Mouse (Mus musculus): ENCODE measurements around the gene Fam53b. TPM values are rescaled to one million over a fixed set of nuclear protein-coding genes. Genes with fewer than 3 reads are reported as not detected.

Fam53b gene
- polyA plus RNA-seq, 1 experiment from 2014 or later, result 33.8 TPM

DNA sequence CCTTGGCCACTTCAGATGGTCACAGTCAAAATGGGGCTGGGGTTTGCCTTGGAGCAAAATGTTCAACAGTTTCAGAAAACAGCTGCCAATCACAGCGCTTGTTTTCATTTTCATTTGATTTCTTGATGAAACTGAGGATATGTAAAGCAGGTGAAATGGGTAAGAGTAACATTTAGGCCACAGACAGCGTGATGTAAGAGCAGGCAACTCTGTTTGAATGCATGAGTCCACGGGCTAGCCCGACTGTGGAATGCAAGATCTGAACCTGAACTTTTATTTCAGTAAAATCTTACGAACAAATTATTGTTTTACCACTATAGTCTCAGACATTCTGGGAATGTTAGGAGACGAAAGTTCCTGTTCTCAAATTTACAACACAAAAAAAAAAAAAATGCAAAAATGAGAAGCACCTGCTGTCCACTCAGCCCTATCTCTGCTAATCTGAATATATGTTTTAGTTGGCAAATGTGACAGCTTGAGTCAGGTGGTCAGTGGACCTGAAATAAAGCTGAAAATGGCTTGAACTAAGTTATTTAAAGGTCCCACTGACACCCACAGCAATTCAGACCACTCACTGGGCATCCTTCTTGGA is 53.0 kb downstream of the Fam53b start:
- WGBS, result 87% methylated on average over 6 of the region's 6 CpGs
- no peaks in the 10 kb centered on the region for H3K9me3 ChIP-seq
- H3K4me2 ChIP-seq, result no peak overlapping the region
- H3K27me3 ChIP-seq, result no peaks in the 10 kb centered on the region
- H3K4me1 ChIP-seq, result peaks cover under 1% of the 10 kb centered on the region; the same call in 1 of the 2 replicates
- no peak overlapping the region for H3K4me3 ChIP-seq
- no peak for ATAC-seq (ENCODE audit: borderline replicate concordance, extremely low read depth, low FRiP score, low TSS enrichment)
- no peak overlapping the region for H3K9ac ChIP-seq
- no peak overlapping the region for H3K27ac ChIP-seq
- H3K36me3 ChIP-seq, result peaks cover 25% of the 10 kb centered on the region

DNA sequence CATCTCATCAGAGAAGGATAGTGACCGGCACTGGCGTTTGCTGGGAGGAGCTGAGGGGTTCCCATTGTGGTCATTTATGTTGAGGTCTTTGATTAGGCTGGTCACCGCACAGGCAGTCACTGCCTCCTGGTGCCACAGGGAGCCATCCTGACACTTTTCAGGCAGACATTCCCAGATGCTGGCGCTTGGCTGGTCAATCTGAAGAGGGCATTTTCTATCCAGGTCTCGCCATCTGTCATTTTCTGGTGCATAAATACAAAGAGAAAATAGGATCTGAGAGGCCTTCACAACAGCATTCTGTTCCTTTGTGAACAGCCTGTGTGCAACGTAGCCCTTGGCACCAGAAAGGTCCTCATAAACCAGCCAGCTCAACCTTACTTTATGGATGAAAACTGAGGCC is 53.8 kb downstream of the Fam53b start:
- peaks cover 1% of the 10 kb centered on the region; the same call in 1 of the 2 replicates for H3K4me1 ChIP-seq
- H3K36me3 ChIP-seq, result peaks cover 25% of the 10 kb centered on the region
- WGBS, result 95% methylated on average over 6 of the region's 6 CpGs

DNA sequence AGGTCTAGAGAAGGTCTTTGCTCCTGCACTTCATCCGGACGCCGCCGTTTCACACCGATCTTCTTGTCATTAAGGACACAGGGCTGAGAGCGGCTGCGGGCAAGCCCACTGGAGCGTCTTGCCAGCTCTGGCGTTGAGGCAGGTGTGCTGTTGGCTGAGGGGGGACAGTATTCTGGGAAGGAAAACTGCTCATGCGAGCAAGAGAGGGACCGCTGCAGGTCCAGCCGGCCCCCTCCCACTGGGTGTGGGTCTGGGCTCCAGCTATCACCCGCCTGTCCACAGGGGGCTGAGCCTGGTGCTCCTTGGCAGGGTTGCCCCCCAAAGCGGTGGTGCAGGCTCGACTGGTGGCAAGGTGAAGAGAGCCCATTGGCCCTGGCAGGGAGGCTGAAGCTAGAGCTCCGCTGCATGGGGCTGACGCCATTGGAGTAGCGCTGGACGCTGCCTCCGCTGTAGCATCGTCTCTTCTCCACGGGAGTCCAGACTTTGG is 54.2 kb downstream of the Fam53b start:
- ATAC-seq (ENCODE audit: borderline replicate concordance, extremely low read depth, low FRiP score, low TSS enrichment), result no peak

More for the DNA sequence above, 53.8 kb downstream of the Fam53b start:
- no peak overlapping the region for H3K27ac ChIP-seq
- ATAC-seq (ENCODE audit: borderline replicate concordance, extremely low read depth, low FRiP score, low TSS enrichment), result no peak
- H3K4me2 ChIP-seq, result no peak overlapping the region
- no peaks in the 10 kb centered on the region for H3K27me3 ChIP-seq
- no peak overlapping the region for H3K9ac ChIP-seq
- no peaks in the 10 kb centered on the region for H3K9me3 ChIP-seq
- H3K4me3 ChIP-seq, result no peak overlapping the region

DNA sequence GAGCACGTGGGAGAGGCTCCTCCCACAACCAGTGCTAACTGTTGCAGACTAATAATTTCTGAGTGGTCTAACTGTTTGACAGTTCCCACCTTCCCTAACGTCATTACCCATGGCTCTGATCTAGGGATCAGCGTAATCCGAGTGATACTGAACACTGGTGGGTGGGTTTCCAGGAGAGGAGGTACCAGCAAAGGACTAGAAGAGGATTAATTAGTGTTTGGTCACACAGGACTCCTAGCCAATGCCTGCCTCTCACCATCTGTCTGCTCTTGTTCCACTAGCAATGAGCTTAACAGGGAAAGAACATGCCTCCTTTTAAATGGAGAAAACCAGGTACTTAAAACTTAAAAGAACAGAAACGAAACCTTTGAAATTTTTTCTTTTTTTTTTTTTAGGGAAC is 54.8 kb downstream of the Fam53b start:
- WGBS, result 64% methylated on average over 5 of the region's 5 CpGs
- ATAC-seq (ENCODE audit: borderline replicate concordance, extremely low read depth, low FRiP score, low TSS enrichment), result no peak
- no peak overlapping the region for H3K9ac ChIP-seq

More for the DNA sequence above, 54.2 kb downstream of the Fam53b start:
- Histone ChIP-seq H3K9ac (no peak overlapping the region), H3K27ac (no peak overlapping the region), H3K27me3 (no peaks in the 10 kb centered on the region), H3K4me2 (no peak overlapping the region), H3K36me3 (peaks cover 25% of the 10 kb centered on the region), H3K9me3 (no peaks in the 10 kb centered on the region), H3K4me1 (peaks cover 6% of the 10 kb centered on the region), H3K4me3 (no peak overlapping the region)
- 94% methylated on average over 22 of the region's 22 CpGs for WGBS

DNA sequence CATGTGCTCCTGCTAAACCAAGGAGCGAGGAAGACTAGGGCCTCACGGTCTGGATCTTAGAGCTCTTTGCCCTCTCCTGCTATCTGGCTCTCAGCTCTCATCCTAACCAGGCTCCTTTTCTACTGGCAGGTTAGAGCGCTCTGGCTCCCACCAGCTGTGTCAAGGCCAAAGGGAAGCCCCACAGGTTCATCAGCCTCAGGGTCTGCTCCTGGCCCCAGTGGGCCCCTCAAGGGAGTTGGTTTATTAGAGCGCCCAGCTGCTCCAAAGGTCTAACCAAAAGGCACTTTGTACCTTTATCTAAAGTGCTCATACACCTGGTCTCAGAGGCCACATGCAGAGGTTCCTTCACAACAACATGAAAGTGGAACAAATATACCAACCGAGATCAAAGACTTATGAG is 57.4 kb downstream of the Fam53b start:
- Histone ChIP-seq H3K9ac (no peak overlapping the region), H3K27ac (no peak overlapping the region), H3K27me3 (no peaks in the 10 kb centered on the region), H3K4me3 (no peak overlapping the region), H3K4me2 (no peak overlapping the region), H3K4me1 (peaks cover 19% of the 10 kb centered on the region), H3K9me3 (no peaks in the 10 kb centered on the region), H3K36me3 (peaks cover 25% of the 10 kb centered on the region)
- no peak for ATAC-seq (ENCODE audit: borderline replicate concordance, extremely low read depth, low FRiP score, low TSS enrichment)
- 81% methylated on average over 5 of the region's 5 CpGs for WGBS

More for the DNA sequence above, 54.8 kb downstream of the Fam53b start:
- no peak overlapping the region for H3K4me3 ChIP-seq
- peaks cover 25% of the 10 kb centered on the region for H3K36me3 ChIP-seq
- no peaks in the 10 kb centered on the region for H3K27me3 ChIP-seq
- peaks cover 9% of the 10 kb centered on the region for H3K4me1 ChIP-seq
- no peak overlapping the region for H3K27ac ChIP-seq
- H3K4me2 ChIP-seq, result no peak overlapping the region
- H3K9me3 ChIP-seq, result no peaks in the 10 kb centered on the region

DNA sequence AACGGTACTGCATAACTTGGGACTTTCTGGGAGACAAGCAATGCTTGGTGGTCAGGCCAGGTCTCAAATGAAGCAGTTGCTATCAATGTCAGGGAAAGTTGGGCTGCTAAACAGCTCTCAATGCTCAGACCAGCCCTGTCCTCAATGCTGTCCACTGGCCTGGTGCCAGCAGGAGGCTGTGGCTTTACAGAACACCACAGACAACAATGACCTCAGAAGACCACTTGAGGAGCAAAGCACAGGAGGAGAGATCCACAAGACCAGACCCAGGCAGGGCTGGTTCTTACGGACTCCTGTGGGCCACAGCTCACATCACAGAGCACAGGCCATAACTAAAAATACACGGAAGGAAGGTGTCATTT is 59.3 kb downstream of the Fam53b start:
- no peak overlapping the region for H3K9ac ChIP-seq
- H3K9me3 ChIP-seq, result no peaks in the 10 kb centered on the region
- no peak overlapping the region for H3K4me3 ChIP-seq
- no peak for ATAC-seq (ENCODE audit: borderline replicate concordance, extremely low read depth, low FRiP score, low TSS enrichment)
- WGBS, result 51% methylated on average over 3 of the region's 3 CpGs
- peaks cover 20% of the 10 kb centered on the region for H3K4me1 ChIP-seq
- H3K27ac ChIP-seq, result no peak overlapping the region
- peaks cover 20% of the 10 kb centered on the region for H3K36me3 ChIP-seq
- H3K27me3 ChIP-seq, result no peaks in the 10 kb centered on the region
- no peak overlapping the region for H3K4me2 ChIP-seq

DNA sequence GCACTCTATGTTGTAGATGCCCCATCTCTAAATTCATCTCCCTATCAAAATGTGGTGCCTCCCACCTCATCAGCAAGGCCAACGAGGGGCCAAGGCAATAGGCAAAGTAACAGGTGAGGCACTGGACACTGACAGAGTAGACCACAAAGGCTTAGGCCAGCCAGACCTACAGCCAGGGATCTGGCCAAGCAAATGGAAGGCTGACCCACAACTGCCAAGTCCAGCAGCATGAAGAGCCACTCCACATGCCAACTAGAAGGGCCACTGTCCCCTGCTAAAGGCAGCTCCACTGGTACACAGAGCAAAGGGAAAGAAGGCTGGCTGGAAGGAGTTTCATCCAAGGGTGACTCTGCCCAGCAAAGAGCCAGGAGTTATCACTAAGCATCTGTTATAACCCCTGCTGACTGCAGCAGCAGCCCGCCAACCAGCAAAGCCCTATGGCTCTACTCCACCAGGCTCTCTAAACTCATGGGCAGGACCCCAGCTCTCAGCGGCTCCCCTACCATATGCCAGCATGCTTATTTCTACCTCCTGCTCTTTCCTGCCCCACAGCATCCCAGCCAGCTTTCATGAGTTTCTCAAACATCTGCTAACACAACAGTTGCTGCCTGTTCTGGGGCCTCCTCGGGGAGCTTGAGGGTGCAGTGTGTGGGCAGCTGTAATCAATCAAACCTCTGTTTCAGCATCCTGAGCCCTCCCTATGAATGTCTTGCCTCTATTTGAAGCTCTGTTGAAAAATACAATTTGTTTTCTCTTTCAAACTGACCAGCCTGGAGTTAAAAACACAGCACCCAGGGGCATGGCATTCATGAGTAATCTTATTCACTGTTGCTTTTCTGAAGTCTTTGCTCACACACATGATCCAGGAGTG is 59.9 kb downstream of the Fam53b start:
- no peak for ATAC-seq (ENCODE audit: borderline replicate concordance, extremely low read depth, low FRiP score, low TSS enrichment)
- Histone ChIP-seq H3K27ac (no peak overlapping the region), H3K9me3 (no peaks in the 10 kb centered on the region), H3K4me1 (peaks cover 20% of the 10 kb centered on the region), H3K36me3 (peaks cover 14% of the 10 kb centered on the region; the same call in 1 of the 2 replicates), H3K27me3 (no peaks in the 10 kb centered on the region), H3K9ac (no peak overlapping the region), H3K4me3 (no peak overlapping the region), H3K4me2 (no peak overlapping the region)
- WGBS, result 54% methylated on average over 4 of the region's 4 CpGs

DNA sequence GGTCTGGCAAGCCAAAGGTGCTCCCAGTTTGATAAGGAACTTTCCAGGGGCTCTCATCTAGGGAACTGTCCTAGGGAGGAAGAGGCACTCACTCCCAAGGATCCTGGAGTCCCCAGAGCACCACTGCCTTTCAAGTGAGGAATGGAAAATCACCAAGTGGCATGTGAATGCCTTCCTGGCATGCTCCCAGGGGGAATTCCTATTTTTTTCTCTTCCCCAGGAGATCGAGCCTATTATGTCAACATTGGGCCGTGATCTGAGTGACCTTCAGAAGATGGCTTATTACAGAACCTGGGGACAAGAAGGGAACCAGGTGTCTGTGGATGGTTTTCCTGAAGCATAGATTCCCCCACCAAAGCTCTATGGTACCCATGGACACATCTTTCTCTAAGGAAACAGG is 62.0 kb downstream of the Fam53b start:
- H3K4me3 ChIP-seq, result no peak overlapping the region
- peak overlapping the region; percentile 35; the same call in 1 of the 2 replicates for H3K27ac ChIP-seq
- no peak overlapping the region for H3K4me2 ChIP-seq
- H3K36me3 ChIP-seq, result peaks cover 3% of the 10 kb centered on the region; the same call in 1 of the 2 replicates
- no peaks in the 10 kb centered on the region for H3K27me3 ChIP-seq
- no peak overlapping the region for H3K9ac ChIP-seq
- no peak for ATAC-seq (ENCODE audit: borderline replicate concordance, extremely low read depth, low FRiP score, low TSS enrichment)
- no peaks in the 10 kb centered on the region for H3K9me3 ChIP-seq
- peaks cover 20% of the 10 kb centered on the region for H3K4me1 ChIP-seq
- WGBS, result 18% methylated on average over 2 of the region's 2 CpGs

DNA sequence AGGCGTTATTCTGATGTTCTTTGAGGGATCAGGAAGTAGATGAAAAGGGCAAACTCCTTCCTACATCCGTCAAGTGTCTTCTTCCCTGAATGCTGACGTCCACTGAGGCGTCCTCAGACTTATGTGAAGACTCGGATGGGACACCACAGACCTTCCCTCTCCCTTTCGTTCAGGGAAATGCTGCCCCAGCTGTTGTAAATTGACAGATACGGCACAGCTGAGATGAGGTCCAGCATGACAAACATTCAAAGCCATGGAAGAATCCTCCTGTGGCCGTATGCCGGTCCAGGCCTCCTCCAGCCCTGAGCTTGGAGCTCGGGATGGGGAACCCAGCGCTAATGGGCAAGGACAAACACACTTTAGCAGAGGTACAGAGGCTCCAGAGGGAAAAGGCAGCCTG is 64.2 kb downstream of the Fam53b start:
- Histone ChIP-seq H3K4me1 (peaks cover 14% of the 10 kb centered on the region), H3K4me3 (no peak overlapping the region), H3K4me2 (no peak overlapping the region), H3K9ac (no peak overlapping the region), H3K27ac (no peak overlapping the region), H3K27me3 (no peaks in the 10 kb centered on the region), H3K9me3 (no peaks in the 10 kb centered on the region), H3K36me3 (peaks cover 3% of the 10 kb centered on the region; the same call in 1 of the 2 replicates)
- ATAC-seq (ENCODE audit: borderline replicate concordance, extremely low read depth, low FRiP score, low TSS enrichment), result no peak
- 84% methylated on average over 11 of the region's 11 CpGs for WGBS

DNA sequence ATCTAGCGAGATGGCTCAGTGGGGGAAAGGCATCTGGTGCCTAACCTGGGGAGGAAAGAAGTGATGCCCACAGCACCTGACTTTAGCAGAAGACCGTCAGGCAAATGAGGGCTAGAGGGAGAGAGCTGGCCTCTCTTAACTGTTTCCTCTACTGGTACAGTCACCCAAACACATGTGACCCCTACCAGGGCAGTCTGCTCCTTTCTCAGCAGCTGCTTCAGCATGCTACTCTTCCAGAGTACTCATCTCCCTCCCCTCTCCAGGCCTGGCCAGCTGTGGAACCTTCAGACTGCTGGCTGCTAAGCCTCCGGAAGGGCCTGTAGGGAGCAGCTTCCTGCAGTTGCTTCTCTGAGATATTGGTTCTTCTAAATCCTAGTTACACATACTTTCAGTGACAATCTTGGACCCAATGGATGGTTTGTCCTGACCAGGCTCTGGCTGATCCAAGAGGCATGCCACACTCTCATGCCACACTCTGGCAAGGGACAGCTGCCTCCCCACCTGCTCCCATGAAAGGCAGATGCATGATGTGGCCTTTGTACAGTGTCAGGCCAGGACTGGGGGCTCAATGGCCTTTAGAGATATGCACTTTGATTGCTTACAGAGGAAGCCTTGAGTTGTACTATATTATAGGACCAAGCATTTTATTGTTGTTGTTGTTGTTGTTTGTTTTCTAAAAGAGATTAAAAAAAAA is 65.5 kb downstream of the Fam53b start:
- H3K4me1 ChIP-seq, result peaks cover 10% of the 10 kb centered on the region
- 70% methylated on average over 3 of the region's 3 CpGs for WGBS
- H3K9me3 ChIP-seq, result no peaks in the 10 kb centered on the region
- H3K4me3 ChIP-seq, result no peak overlapping the region
- ATAC-seq (ENCODE audit: borderline replicate concordance, extremely low read depth, low FRiP score, low TSS enrichment), result no peak
- peaks cover 3% of the 10 kb centered on the region; the same call in 1 of the 2 replicates for H3K36me3 ChIP-seq
- no peak overlapping the region for H3K27ac ChIP-seq
- H3K9ac ChIP-seq, result no peak overlapping the region
- no peaks in the 10 kb centered on the region for H3K27me3 ChIP-seq
- no peak overlapping the region for H3K4me2 ChIP-seq

DNA sequence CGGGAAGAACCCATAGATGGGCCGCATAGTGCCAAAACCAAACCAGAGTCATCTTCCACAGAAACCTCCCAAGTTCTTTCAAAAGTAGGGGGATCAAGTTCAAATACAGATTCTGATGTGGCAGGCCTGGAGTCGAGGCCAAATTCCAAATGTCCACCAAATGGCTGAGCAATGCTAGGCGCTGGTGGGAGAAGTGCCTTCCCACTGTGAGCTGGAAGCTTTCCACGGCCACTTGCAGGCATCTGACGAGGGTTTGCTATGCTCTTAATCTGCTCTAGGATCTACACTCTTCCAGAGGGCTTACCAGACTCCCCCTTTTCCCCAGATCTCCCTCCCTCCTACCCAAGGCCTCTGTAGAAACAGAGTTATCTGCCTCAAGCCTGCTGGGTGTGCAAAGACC is 66.6 kb downstream of the Fam53b start:
- Histone ChIP-seq H3K36me3 (peaks cover 3% of the 10 kb centered on the region; the same call in 1 of the 2 replicates), H3K4me3 (no peak overlapping the region), H3K27ac (no peak overlapping the region), H3K4me1 (peaks cover 8% of the 10 kb centered on the region), H3K9me3 (no peaks in the 10 kb centered on the region), H3K9ac (no peak overlapping the region), H3K27me3 (no peaks in the 10 kb centered on the region), H3K4me2 (no peak overlapping the region)
- WGBS, result 70% methylated on average over 6 of the region's 6 CpGs
- ATAC-seq (ENCODE audit: borderline replicate concordance, extremely low read depth, low FRiP score, low TSS enrichment), result no peak

Measured in lung, embryonic 15.5 days (tissue).